Mouse (Mus musculus): ENCODE measurements around the gene Fcgrt. TPM values are rescaled to one million over a fixed set of nuclear protein-coding genes. Genes with fewer than 3 reads are reported as not detected.

Gene Fcgrt
- polyA plus RNA-seq, 1 experiment, result 244 TPM

DNA sequence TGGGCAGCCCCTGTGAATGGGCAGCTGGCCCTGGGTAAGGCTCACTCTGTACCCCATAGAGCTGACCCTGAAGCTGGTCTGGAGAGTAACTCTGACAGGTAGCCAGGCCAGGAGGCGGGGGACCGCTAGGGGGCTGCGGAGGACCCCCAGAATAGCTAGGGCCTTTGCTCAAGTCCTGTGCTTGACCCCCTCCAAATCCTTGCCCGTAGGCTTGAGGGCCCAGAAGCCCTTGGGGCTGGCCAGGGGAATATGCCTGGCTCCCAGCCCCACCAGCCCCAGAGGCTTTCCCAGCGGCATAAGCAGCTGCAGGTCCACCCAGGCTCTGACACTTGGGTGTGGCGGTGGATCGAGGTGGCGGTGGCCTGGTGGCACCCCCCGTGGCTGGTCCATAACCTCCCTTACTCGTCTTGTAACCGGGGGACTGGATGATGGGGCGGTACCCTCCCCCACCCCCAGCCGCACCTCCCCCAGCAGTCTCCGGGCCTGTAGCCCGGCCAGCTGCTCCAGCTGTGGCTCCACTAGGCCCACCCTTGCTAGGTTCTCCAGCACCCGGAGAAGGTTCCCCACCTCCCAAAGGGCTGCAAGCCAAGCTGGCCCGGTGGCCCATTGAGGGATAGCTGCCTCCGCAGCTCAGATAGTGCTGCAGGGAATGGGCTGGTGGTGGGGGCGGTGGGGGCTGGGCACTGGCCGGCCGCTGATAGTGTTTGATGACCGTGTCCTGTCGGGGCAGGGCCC, 54.6 kb downstream of the Fcgrt start:
- WGBS, result 88% methylated on average over 23 of the region's 23 CpGs
- Histone ChIP-seq H3K27me3 (replicated peaks; ENCODE audit: control insufficient read depth, insufficient read depth, low read length) (no peaks in the 10 kb centered on the region), H3K36me3 (ENCODE audit: control insufficient read depth, insufficient read depth, low read length) (no peaks in the 10 kb centered on the region; the same call in 1 of the 2 replicates), H3K27ac (ENCODE audit: insufficient read depth, low read depth, low read length) (no peak overlapping the region), H3K4me1 (ENCODE audit: control insufficient read depth, insufficient read depth, low read length) (peaks cover 8% of the 10 kb centered on the region; the same call in 1 of the 2 replicates), H3K4me3 (ENCODE audit: insufficient read depth, low read depth, low read length) (no peak overlapping the region)
- no peak for DNase-seq
- no peak for TF ChIP-seq CTCF (conservative IDR thresholded peaks at IDR 0.05; ENCODE audit: insufficient read depth, insufficient read length, low read depth, low read length)
- no peak for TF ChIP-seq POLR2A (IDR thresholded peaks at IDR 0.05; ENCODE audit: low read depth, low read length)

DNA sequence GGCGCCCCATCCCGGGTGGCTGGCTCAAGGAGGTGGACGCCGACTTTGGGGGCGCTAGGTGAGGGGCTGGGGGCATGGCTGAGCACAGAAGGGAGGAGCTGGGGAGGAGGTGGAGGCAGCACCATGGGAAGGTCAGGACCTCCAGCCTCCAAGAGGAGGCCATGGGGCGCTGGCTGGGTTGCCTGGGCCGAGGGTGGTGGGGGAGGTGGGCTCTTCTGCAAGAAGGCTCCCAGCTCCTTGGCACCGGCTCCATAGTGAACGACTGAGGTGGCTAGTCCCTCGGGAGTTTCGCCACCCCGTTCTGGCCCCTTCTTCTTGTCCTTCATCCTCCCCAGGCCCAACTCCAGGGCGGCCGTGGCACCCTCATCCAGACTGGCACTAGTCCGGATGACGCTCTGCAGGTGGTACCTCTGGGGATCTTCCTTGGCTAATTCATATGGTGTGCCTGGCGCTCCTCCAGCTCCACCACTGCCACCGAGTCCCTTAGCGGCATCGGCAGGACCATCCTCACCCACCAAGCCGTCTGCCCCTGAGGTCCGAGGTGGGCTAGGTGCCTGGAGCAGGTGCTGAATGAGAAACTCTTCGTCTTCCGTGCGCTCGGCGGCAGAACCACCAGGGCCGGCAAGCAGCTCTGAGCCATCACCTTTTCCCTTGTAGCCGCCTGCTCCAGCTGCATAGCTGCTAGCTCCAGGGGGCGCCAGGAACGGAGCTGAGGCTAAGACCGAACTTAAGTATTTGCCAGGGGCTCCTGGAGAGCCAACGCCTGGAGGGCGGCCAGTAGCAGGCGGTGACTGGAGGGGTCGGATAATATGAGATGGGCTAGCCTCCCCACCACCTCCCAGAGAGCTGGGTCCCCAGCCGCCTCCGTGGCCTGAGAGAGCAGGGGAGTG, 55.4 kb downstream of the Fcgrt start:
- TF ChIP-seq CTCF (conservative IDR thresholded peaks at IDR 0.05; ENCODE audit: insufficient read depth, insufficient read length, low read depth, low read length), result no peak
- no peak for TF ChIP-seq POLR2A (IDR thresholded peaks at IDR 0.05; ENCODE audit: low read depth, low read length)
- Histone ChIP-seq H3K27me3 (replicated peaks; ENCODE audit: control insufficient read depth, insufficient read depth, low read length) (no peaks in the 10 kb centered on the region), H3K4me1 (ENCODE audit: control insufficient read depth, insufficient read depth, low read length) (peaks cover 8% of the 10 kb centered on the region; the same call in 1 of the 2 replicates), H3K36me3 (ENCODE audit: control insufficient read depth, insufficient read depth, low read length) (no peaks in the 10 kb centered on the region; the same call in 1 of the 2 replicates), H3K27ac (ENCODE audit: insufficient read depth, low read depth, low read length) (no peak overlapping the region), H3K4me3 (ENCODE audit: insufficient read depth, low read depth, low read length) (no peak overlapping the region)
- no peak for DNase-seq
- WGBS, result 92% methylated on average over 38 of the region's 38 CpGs

DNA sequence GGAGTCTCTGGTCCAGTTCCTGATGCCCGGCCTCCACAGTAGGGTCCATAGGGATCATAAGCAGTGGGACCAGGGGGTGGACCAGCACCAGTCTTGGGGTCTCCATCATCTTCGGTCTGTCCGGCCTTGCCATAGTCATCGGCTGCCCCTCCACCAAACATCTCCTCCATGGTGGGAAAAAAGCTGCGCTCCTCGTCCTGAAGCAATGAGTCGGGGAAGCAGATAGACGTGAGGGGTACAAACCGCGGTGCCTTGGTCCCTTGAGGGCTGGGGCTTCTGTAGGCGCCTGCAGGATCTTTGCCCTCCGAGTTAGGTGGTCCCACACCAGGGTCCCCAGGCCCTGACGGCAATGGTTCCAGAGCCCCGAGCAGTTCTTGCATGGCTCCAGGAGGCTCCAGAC, 56.2 kb downstream of the Fcgrt start:
- TF ChIP-seq POLR2A (IDR thresholded peaks at IDR 0.05; ENCODE audit: low read depth, low read length) (no peak), CTCF (conservative IDR thresholded peaks at IDR 0.05; ENCODE audit: insufficient read depth, insufficient read length, low read depth, low read length) (no peak)

DNA sequence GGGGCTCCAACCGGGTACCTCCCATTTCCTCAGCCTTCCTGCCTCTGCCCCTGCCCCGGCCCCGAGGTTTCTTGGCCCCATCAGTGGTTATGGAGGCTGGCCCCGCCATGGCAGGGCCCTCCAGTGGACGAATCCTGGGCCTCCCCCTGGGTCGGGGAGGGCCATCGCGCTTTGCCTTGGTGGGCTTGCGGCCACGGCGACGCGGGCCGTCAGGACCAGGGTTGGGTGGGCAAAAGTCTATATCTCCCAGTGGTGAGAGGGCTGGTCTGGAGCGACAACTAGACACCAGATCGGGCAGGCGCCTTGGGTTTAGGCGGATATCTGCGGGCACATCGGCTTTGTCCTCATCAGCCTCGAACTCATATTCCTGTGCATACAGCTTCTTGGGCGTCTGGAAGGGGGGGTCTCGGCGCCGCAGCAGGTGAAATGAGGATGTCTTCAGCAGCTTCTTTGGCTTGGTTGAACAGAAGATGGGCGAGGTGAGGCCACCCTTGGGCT, 56.7 kb downstream of the Fcgrt start:
- 92% methylated on average over 26 of the region's 26 CpGs for WGBS
- peaks cover 2% of the 10 kb centered on the region; the same call in 1 of the 2 replicates for H3K36me3 ChIP-seq (ENCODE audit: control insufficient read depth, insufficient read depth, low read length)
- DNase-seq, result no peak
- H3K27ac ChIP-seq (ENCODE audit: insufficient read depth, low read depth, low read length), result no peak overlapping the region
- TF ChIP-seq POLR2A (IDR thresholded peaks at IDR 0.05; ENCODE audit: low read depth, low read length), result no peak
- no peak for TF ChIP-seq CTCF (conservative IDR thresholded peaks at IDR 0.05; ENCODE audit: insufficient read depth, insufficient read length, low read depth, low read length)
- H3K27me3 ChIP-seq (replicated peaks; ENCODE audit: control insufficient read depth, insufficient read depth, low read length), result no peaks in the 10 kb centered on the region
- H3K4me3 ChIP-seq (ENCODE audit: insufficient read depth, low read depth, low read length), result no peak overlapping the region
- peaks cover 6% of the 10 kb centered on the region; the same call in 1 of the 2 replicates for H3K4me1 ChIP-seq (ENCODE audit: control insufficient read depth, insufficient read depth, low read length)

More for the DNA sequence above, 56.2 kb downstream of the Fcgrt start:
- peaks cover 8% of the 10 kb centered on the region; the same call in 1 of the 2 replicates for H3K4me1 ChIP-seq (ENCODE audit: control insufficient read depth, insufficient read depth, low read length)
- 94% methylated on average over 14 of the region's 14 CpGs for WGBS
- no peak overlapping the region for H3K27ac ChIP-seq (ENCODE audit: insufficient read depth, low read depth, low read length)
- no peak overlapping the region for H3K4me3 ChIP-seq (ENCODE audit: insufficient read depth, low read depth, low read length)
- no peaks in the 10 kb centered on the region for H3K27me3 ChIP-seq (replicated peaks; ENCODE audit: control insufficient read depth, insufficient read depth, low read length)
- peaks cover 2% of the 10 kb centered on the region; the same call in 1 of the 2 replicates for H3K36me3 ChIP-seq (ENCODE audit: control insufficient read depth, insufficient read depth, low read length)
- no peak for DNase-seq

DNA sequence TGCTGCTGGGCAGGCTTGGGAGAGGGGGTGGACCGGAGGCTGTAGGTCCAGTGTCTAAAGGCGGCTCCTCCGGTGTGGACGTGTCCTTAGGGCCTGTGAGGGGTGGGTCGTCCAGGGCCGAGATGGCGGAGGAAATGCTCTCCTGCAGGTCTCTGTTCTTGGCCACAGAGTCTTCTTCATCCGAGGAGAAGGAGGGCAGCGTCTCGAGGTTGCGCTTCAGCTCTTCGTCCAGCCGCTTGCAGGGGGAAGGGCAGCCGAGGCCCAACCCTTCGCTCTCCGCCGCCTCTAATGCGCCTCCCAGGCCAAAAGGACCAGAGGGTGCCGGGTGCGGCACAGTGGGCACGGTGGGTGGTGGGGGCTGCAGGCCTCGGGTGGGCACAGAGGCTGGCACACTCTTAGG, 57.9 kb downstream of the Fcgrt start:
- no peak overlapping the region for H3K4me3 ChIP-seq (ENCODE audit: insufficient read depth, low read depth, low read length)
- WGBS, result 86% methylated on average over 22 of the region's 22 CpGs
- DNase-seq, result no peak
- no peak overlapping the region for H3K27ac ChIP-seq (ENCODE audit: insufficient read depth, low read depth, low read length)
- no peaks in the 10 kb centered on the region for H3K4me1 ChIP-seq (ENCODE audit: control insufficient read depth, insufficient read depth, low read length)
- no peak for TF ChIP-seq CTCF (conservative IDR thresholded peaks at IDR 0.05; ENCODE audit: insufficient read depth, insufficient read length, low read depth, low read length)
- TF ChIP-seq POLR2A (IDR thresholded peaks at IDR 0.05; ENCODE audit: low read depth, low read length), result no peak
- H3K27me3 ChIP-seq (replicated peaks; ENCODE audit: control insufficient read depth, insufficient read depth, low read length), result no peaks in the 10 kb centered on the region
- peaks cover 2% of the 10 kb centered on the region; the same call in 1 of the 2 replicates for H3K36me3 ChIP-seq (ENCODE audit: control insufficient read depth, insufficient read depth, low read length)

DNA sequence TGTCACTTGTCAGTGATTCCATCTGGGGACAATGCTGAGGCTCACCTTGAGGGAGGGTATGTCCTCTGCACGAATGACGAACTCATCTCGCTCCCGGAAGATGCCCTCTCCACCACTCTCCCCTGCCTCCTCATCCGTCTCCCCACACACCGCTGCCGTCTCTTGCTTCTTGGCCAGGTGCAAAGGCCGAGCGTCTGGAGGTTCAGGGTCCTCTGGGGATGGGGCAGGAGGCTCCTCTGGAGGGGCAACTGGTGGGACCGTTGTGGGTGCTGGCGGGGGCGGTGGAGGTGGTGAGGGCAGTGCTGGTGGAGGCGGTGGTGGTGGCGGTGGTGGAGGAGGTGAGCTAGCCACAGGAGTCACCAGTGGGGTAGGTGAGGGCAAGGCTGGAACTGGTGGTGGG, 60.3 kb downstream of the Fcgrt start:
- Histone ChIP-seq H3K4me3 (ENCODE audit: insufficient read depth, low read depth, low read length) (no peak overlapping the region), H3K4me1 (ENCODE audit: control insufficient read depth, insufficient read depth, low read length) (no peaks in the 10 kb centered on the region), H3K27me3 (replicated peaks; ENCODE audit: control insufficient read depth, insufficient read depth, low read length) (no peaks in the 10 kb centered on the region), H3K27ac (ENCODE audit: insufficient read depth, low read depth, low read length) (no peak overlapping the region), H3K36me3 (ENCODE audit: control insufficient read depth, insufficient read depth, low read length) (peaks cover 2% of the 10 kb centered on the region; the same call in 1 of the 2 replicates)
- DNase-seq, result no peak
- 90% methylated on average over 14 of the region's 14 CpGs for WGBS
- TF ChIP-seq POLR2A (IDR thresholded peaks at IDR 0.05; ENCODE audit: low read depth, low read length) (no peak), CTCF (conservative IDR thresholded peaks at IDR 0.05; ENCODE audit: insufficient read depth, insufficient read length, low read depth, low read length) (no peak)

Other genes starting within 250 kb of the Fcgrt start
- 44.9 and 53.4 TPM in 2 replicates for gene Pnkp, start 246.7 kb downstream of the Fcgrt start, polyA plus RNA-seq (2012; rRNA removed)
- gene Ptov1, start 234.1 kb downstream of the Fcgrt start, polyA plus RNA-seq (2012; rRNA removed), result 212 and 221 TPM in 2 replicates
- gene Med25, start 211.1 kb downstream of the Fcgrt start, polyA plus RNA-seq (2012; rRNA removed), result 164 and 181 TPM in 2 replicates
- gene Fuz, start 207.8 kb downstream of the Fcgrt start, polyA plus RNA-seq (2012; rRNA removed), result 59.2 and 70.9 TPM in 2 replicates
- gene Ap2a1, start 174.4 kb downstream of the Fcgrt start, polyA plus RNA-seq (2012; rRNA removed), result 58.0 and 70.6 TPM in 2 replicates
- 0.11 and 0.65 TPM in 2 replicates for gene Tsks, start 160.6 kb downstream of the Fcgrt start, polyA plus RNA-seq (2012; rRNA removed)
- 5.6 and 8.5 TPM in 2 replicates for gene Cpt1c, start 129.0 kb downstream of the Fcgrt start, polyA plus RNA-seq (2012; rRNA removed)
- 89.9 and 95.4 TPM in 2 replicates for gene Prmt1, start 117.3 kb downstream of the Fcgrt start, polyA plus RNA-seq (2012; rRNA removed)
- 105 and 107 TPM in 2 replicates for gene Irf3, start 106.2 kb downstream of the Fcgrt start, polyA plus RNA-seq (2012; rRNA removed)
- 20.0 and 21.4 TPM in 2 replicates for gene Bcl2l12, start 105.1 kb downstream of the Fcgrt start, polyA plus RNA-seq (2012; rRNA removed)
- 38.8 and 41.1 TPM in 2 replicates for gene Scaf1, start 87.5 kb downstream of the Fcgrt start, polyA plus RNA-seq (2012; rRNA removed)
- 82.3 and 84.1 TPM in 2 replicates for gene Rras, start 85.9 kb downstream of the Fcgrt start, polyA plus RNA-seq (2012; rRNA removed)
- 7.1 and 9.1 TPM in 2 replicates for gene Prr12, start 51.0 kb downstream of the Fcgrt start, polyA plus RNA-seq (2012; rRNA removed)
- gene Nosip, start 41.4 kb downstream of the Fcgrt start, polyA plus RNA-seq (2012; rRNA removed), result 60.4 and 67.6 TPM in 2 replicates
- gene Prrg2, start 41.2 kb downstream of the Fcgrt start, polyA plus RNA-seq (2012; rRNA removed), result 80.9 and 95.4 TPM in 2 replicates
- gene Rcn3, start 11.6 kb downstream of the Fcgrt start, polyA plus RNA-seq (2012; rRNA removed), result 67.0 and 68.7 TPM in 2 replicates
- gene Rps11, start 20.6 kb upstream of the Fcgrt start, polyA plus RNA-seq (2012; rRNA removed), result 176 and 310 TPM in 2 replicates
- 1,329 and 1,360 TPM in 2 replicates for gene Rpl13a, start 24.9 kb upstream of the Fcgrt start, polyA plus RNA-seq (2012; rRNA removed)
- 5.6 TPM in 2 replicates for gene Gm45713, start 32.4 kb upstream of the Fcgrt start, polyA plus RNA-seq (2012; rRNA removed)
- 36.8 and 37.7 TPM in 2 replicates for gene Flt3l, start 32.6 kb upstream of the Fcgrt start, polyA plus RNA-seq (2012; rRNA removed)
- 80.3 and 84.9 TPM in 2 replicates for gene Pih1d1, start 50.5 kb upstream of the Fcgrt start, polyA plus RNA-seq (2012; rRNA removed)
- gene Aldh16a1, start 50.7 kb upstream of the Fcgrt start, polyA plus RNA-seq (2012; rRNA removed), result 106 and 119 TPM in 2 replicates
- not detected in 2 replicates for gene Slc17a7, start 60.1 kb upstream of the Fcgrt start, polyA plus RNA-seq (2012; rRNA removed)
- not detected in 2 replicates for gene Gfy, start 75.7 kb upstream of the Fcgrt start, polyA plus RNA-seq (2012; rRNA removed)
- not detected in 2 replicates for gene Pth2, start 77.1 kb upstream of the Fcgrt start, polyA plus RNA-seq (2012; rRNA removed)
- 0.04 and 0.05 TPM in 2 replicates for gene Ccdc155, start 101.0 kb upstream of the Fcgrt start, polyA plus RNA-seq (2012; rRNA removed)
- 0.39 and 0.54 TPM in 2 replicates for gene Dkkl1, start 108.3 kb upstream of the Fcgrt start, polyA plus RNA-seq (2012; rRNA removed)
- 10.0 and 13.2 TPM in 2 replicates for gene Tead2, start 111.9 kb upstream of the Fcgrt start, polyA plus RNA-seq (2012; rRNA removed)
- 7.9 and 30.1 TPM in 2 replicates for gene Cd37, start 135.3 kb upstream of the Fcgrt start, polyA plus RNA-seq (2012; rRNA removed)
- 0.05 TPM in 1 of 2 replicates, not detected in the other for gene Slc6a16, start 137.2 kb upstream of the Fcgrt start, polyA plus RNA-seq (2012; rRNA removed)
- 0.14 and 0.19 TPM in 2 replicates for gene Slc6a21, start 173.7 kb upstream of the Fcgrt start, polyA plus RNA-seq (2012; rRNA removed)
- 17.9 and 18.2 TPM in 2 replicates for gene Trpm4, start 229.9 kb upstream of the Fcgrt start, polyA plus RNA-seq (2012; rRNA removed)
- gene Hrc, start 231.4 kb upstream of the Fcgrt start, polyA plus RNA-seq (2012; rRNA removed), result 0.14 and 3.2 TPM in 2 replicates

All from kidney, adult 2 months (tissue).